Mouse (Mus musculus): ENCODE measurements around the gene Gm20388.

GRCm38 (mm10) chr8:121927316-121927715 lies 2016.7 kb downstream of the Gm20388 start:
- TF ChIP-seq CTCF (IDR thresholded peaks at IDR 0.05; ENCODE audit: extremely low read depth, insufficient read depth, low read length) (peak; percentile 73), POLR2A (IDR thresholded peaks at IDR 0.05; ENCODE audit: extremely low read depth, insufficient read depth, low read length) (no peak)

Measured in cortical plate, adult 2 months (tissue).